Mouse (Mus musculus) heart, postnatal 14 days (tissue): Measurements from ENCODE around the gene Phrf1. TPM values are rescaled to one million over a fixed set of nuclear protein-coding genes. Genes with fewer than 3 reads are reported as not detected.
"Not testable (repeated sequence)": the region's sequence is repeated elsewhere in the genome, so short reads cannot be mapped to it uniquely, and the experiment has no call there.

ENCODE experiments used
- DNase-seq, 2 experiments: peaks; one replicate each; pipeline ENCODE4 v3.0.0; 2021 to 2022
- intact Hi-C: fragments of 180-260 bp; cut with DNase I; formaldehyde crosslinking; loops from one replicate; pipeline ENCODE4 v1.15.1; 2025
- total RNA-seq, 2 experiments: library from RNA; stranded (reverse); gene quantifications; 2 replicates each; pipeline ENCODE4 v1.2.3; 2021

Phrf1 gene
- total RNA-seq, 2 experiments from 2014 or later: 43.4 to 44.3 TPM

- intact Hi-C loops: loop anchor here (10.0 kb wide), 1 partner anchor 294 kb away; no protein-coding TSS in a partner anchor
- DNase-seq: no peak
These were observed 2.0 kb downstream of the Phrf1 start for GRCm38 (mm10) chr7:141230570-141230969.

- no peak for DNase-seq
- intact Hi-C loops: loop anchor here (10.0 kb wide), 1 partner anchor 294 kb away; no protein-coding TSS in a partner anchor
These were observed 2.5 kb downstream of the Phrf1 start for GRCm38 (mm10) chr7:141231111-141231510.

- DNase-seq: no peak
These were observed 3.0 kb downstream of the Phrf1 start for GRCm38 (mm10) chr7:141231551-141231950.

GRCm38 (mm10) chr7:141250486-141250885, 21.9 kb downstream of the Phrf1 start:
- intact Hi-C loops, DNase-seq: not testable (repeated sequence)

More at GRCm38 (mm10) chr7:141231551-141231950, 3.0 kb downstream of the Phrf1 start:
- intact Hi-C loops: loop anchor here (10.0 kb wide), 1 partner anchor 293 kb away; no protein-coding TSS in a partner anchor

GRCm38 (mm10) chr7:141256159-141256558, 27.6 kb downstream of the Phrf1 start:
- intact Hi-C loops: no loop called here

GRCm38 (mm10) chr7:141261480-141261879, 32.9 kb downstream of the Phrf1 start:
- intact Hi-C loops: no loop called here
- DNase-seq: no peak

More at GRCm38 (mm10) chr7:141256159-141256558, 27.6 kb downstream of the Phrf1 start:
- no peak for DNase-seq

GRCm38 (mm10) chr7:141263640-141264039, 35.1 kb downstream of the Phrf1 start:
- DNase-seq: no peak
- intact Hi-C loops: loop anchor here (2.0 kb wide), 1 partner anchor 99 kb away; no protein-coding TSS in a partner anchor

- DNase-seq: no peak
- intact Hi-C loops: loop anchor here (2.0 kb wide), 1 partner anchor 99 kb away; no protein-coding TSS in a partner anchor
These were observed 35.6 kb downstream of the Phrf1 start for GRCm38 (mm10) chr7:141264041-141264700.

- intact Hi-C loops: loop anchor here (2.0 kb wide), 1 partner anchor 98 kb away; no protein-coding TSS in a partner anchor
- DNase-seq: peak; percentile 29 to 38
These were observed 36.3 kb downstream of the Phrf1 start for GRCm38 (mm10) chr7:141264761-141265410.

GRCm38 (mm10) chr7:141265411-141265738, 36.8 kb downstream of the Phrf1 start:
- intact Hi-C loops: loop anchor here (2.0 kb wide), 1 partner anchor 97 kb away; no protein-coding TSS in a partner anchor
- DNase-seq: no peak

GRCm38 (mm10) chr7:141265739-141266561, 37.4 kb downstream of the Phrf1 start, which contains the start of gene Irf7:
Gene Irf7, minus strand, starts transcription at chr7:141266481.
- intact Hi-C loops: loop anchor here (2.0 kb wide), 1 partner anchor 97 kb away; no protein-coding TSS in a partner anchor
- DNase-seq: peak; percentile 56 to 68

- peak in 1 of 2 experiments; percentile 28 for DNase-seq
These were observed 40.1 kb downstream of the Phrf1 start for GRCm38 (mm10) chr7:141268466-141269272.

GRCm38 (mm10) chr7:141269273-141269545, 40.6 kb downstream of the Phrf1 start:
- no peak for DNase-seq
- intact Hi-C loops: no loop called here

More at GRCm38 (mm10) chr7:141268466-141269272, 40.1 kb downstream of the Phrf1 start:
- intact Hi-C loops: no loop called here

- DNase-seq: no peak
- intact Hi-C loops: no loop called here
These were observed 42.0 kb downstream of the Phrf1 start for GRCm38 (mm10) chr7:141270631-141271030.

- intact Hi-C loops: no loop called here
- DNase-seq: no peak
These were observed 46.8 kb downstream of the Phrf1 start for GRCm38 (mm10) chr7:141275356-141275755.

- intact Hi-C loops: no loop called here
- no peak for DNase-seq
These were observed 48.0 kb downstream of the Phrf1 start, which contains the start of gene Cdhr5 for GRCm38 (mm10) chr7:141276546-141276945. Gene Cdhr5, minus strand, starts transcription at chr7:141276786.

- intact Hi-C loops: no loop called here
- no peak for DNase-seq
These were observed 49.4 kb downstream of the Phrf1 start for GRCm38 (mm10) chr7:141277701-141278678.

GRCm38 (mm10) chr7:141278766-141279590, 50.4 kb downstream of the Phrf1 start, which contains the start of gene Sct:
Gene Sct, minus strand, starts transcription at chr7:141279133.
- intact Hi-C loops: no loop called here
- no peak for DNase-seq
